Mouse (Mus musculus) C3H10T1/2 (cell line): ENCODE measurements around the gene Olfr177. TPM values are rescaled to one million over a fixed set of nuclear protein-coding genes. Genes with fewer than 3 reads are reported as not detected.

Experiments
- polyA plus RNA-seq, 2 experiments: library from polyadenylated mRNA; unstranded; fragments of >200 nt; fragmentation: generic; extraction: Trizol; gene quantifications; one replicate each; pipeline ENCODE4 v1.2.1; 2012; ENCODE audit warnings: missing spikeins in 2 of 2

Olfr177 gene
- polyA plus RNA-seq, result not detected

DNA sequence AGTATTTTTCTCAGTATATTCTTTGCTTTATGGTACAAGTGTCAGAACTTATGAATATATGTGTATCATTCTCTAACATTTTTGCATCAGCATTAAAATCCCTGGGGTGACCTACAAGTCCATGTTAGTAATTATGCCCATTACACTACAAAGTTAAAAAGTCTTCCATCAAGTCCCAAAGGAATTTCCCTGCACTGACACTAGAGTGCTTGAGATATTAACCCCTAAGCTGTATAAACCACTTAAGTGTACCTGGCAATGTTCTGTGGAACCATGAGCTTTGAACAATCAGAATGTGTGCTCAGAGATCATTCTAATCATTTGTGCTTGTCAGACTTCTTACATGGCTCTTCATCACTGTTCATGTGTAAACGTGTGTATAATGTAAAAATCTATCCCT lies at the start of gene Olfr177:
TSS of gene Olfr177 (minus strand) at position 101 of the 400 bp plus-strand sequence.

DNA sequence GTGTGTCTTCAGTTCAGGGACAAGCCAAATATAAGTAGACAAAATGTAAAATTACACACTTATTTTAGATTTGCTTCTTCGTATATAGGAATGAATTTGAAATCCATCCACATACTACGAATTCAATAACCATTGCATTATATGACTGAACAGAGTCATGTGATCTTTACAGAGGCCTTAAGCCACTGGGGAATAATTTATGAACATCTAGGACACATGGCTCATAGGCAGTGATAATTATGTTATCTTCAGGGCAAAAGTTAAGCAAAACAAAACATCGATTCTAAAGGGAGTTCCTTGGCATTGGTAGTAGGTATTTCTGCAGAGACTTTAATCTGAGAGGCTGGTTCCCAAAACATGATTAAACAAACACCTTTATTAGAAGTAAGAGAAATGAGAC lies 17.4 kb upstream of the Olfr177 start, which contains the start of gene Olfr178:
TSS of gene Olfr178 (minus strand) at position 101 of the 400 bp plus-strand sequence.

DNA sequence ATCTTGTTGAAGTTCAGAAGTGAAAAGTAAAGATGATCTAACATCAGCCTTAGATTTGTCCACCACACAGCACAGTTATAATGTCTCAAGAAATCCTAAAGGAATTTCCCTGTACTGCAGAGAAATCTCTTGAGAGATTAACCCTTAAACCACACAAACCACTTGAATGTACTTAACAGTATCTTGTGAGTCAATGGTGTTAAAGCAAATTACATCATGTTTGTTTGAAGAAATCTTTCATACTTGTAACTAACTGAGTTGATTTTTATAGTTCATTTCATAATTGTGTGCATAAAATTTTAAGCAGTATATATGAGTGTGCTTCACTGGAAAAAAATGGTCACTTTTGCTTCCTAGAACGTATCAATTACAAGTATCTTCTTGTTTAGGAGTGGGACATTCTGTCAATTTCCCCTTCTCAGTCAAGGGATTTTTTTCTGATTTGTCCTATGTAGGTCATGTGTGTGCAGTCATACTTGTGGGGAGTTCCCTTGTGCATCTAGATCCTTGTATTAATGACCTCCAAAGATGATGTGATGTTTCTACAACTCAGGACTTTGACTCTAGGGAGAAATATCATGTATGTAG lies 47.7 kb downstream of the Olfr177 start, which contains the start of gene Olfr175-ps1:
TSS of gene Olfr175-ps1 (minus strand) at position 51 of the 588 bp plus-strand sequence.

Other genes starting within 250 kb of the Olfr177 start
- gene E330017A01Rik, start 236.0 kb downstream of the Olfr177 start, polyA plus RNA-seq, result not detected
- gene Cpox, start 204.5 kb downstream of the Olfr177 start, polyA plus RNA-seq, result 1 to 10 TPM; 1.5 to 4.1 TPM
- gene Gpr15, start 155.7 kb downstream of the Olfr177 start, polyA plus RNA-seq, result not detected
- gene Cldnd1, start 146.9 kb downstream of the Olfr177 start, polyA plus RNA-seq, result 10 to 100 TPM in 1 of 2 experiments, 1 to 10 TPM in 1; 5.2 to 29.0 TPM
- gene Olfr172, start 111.6 kb downstream of the Olfr177 start, polyA plus RNA-seq, result not detected
- gene Olfr173, start 74.5 kb downstream of the Olfr177 start, polyA plus RNA-seq, result under 1 TPM in 1 of 2 experiments, not detected in 1; 0.01 TPM
- gene Olfr175-ps1, start 48.0 kb downstream of the Olfr177 start, polyA plus RNA-seq, result not detected
- gene Olfr178, start 17.3 kb upstream of the Olfr177 start, polyA plus RNA-seq, result not detected
- not detected for gene Olfr181, start 54.0 kb upstream of the Olfr177 start, polyA plus RNA-seq
- not detected for gene Olfr180, start 54.6 kb upstream of the Olfr177 start, polyA plus RNA-seq
- gene Olfr183, start 120.6 kb upstream of the Olfr177 start, polyA plus RNA-seq, result not detected
- not detected for gene Olfr186, start 155.5 kb upstream of the Olfr177 start, polyA plus RNA-seq
- gene Olfr187, start 165.0 kb upstream of the Olfr177 start, polyA plus RNA-seq, result not detected
- not detected for gene Olfr190, start 203.2 kb upstream of the Olfr177 start, polyA plus RNA-seq
- not detected for gene Olfr191, start 215.1 kb upstream of the Olfr177 start, polyA plus RNA-seq
- not detected for gene Olfr193, start 237.1 kb upstream of the Olfr177 start, polyA plus RNA-seq
- not detected for gene Olfr194, start 246.3 kb upstream of the Olfr177 start, polyA plus RNA-seq